Mouse (Mus musculus) myocyte (in vitro differentiated cells): ENCODE measurements around the gene Dlg2. TPM values are rescaled to one million over a fixed set of nuclear protein-coding genes. Genes with fewer than 3 reads are reported as not detected.

Experiments
- H3K27me3 ChIP-seq: one replicate; pipeline ENCODE4 v1.6.1; 2011; ENCODE audit not compliant: control insufficient read depth, insufficient read depth, insufficient read length
- H3K36me3 ChIP-seq: one replicate; pipeline ENCODE4 v1.6.1; 2011; ENCODE audit not compliant: control insufficient read depth, insufficient read depth
- H3K4me2 ChIP-seq: one replicate; pipeline ENCODE4 v1.6.1; 2011; ENCODE audit warnings: low read depth, control low read depth
- H3K4me3 ChIP-seq: one replicate; pipeline ENCODE4 v1.5.1; 2011; ENCODE audit warnings: mild to moderate bottlenecking, control low read depth, moderate library complexity
- H3K79me2 ChIP-seq: one replicate; pipeline ENCODE4 v1.6.1; 2011; ENCODE audit not compliant: control insufficient read depth, insufficient read depth
- H3ac ChIP-seq: one replicate; pipeline ENCODE4 v1.6.1; 2011; ENCODE audit not compliant: control insufficient read depth, insufficient read length
- CEBPB ChIP-seq: IDR thresholded peaks from 2 replicates; pipeline ENCODE4 v1.6.1; 2011; ENCODE audit warnings: mild to moderate bottlenecking, moderate library complexity; ENCODE audit not compliant: poor library complexity, insufficient read depth, severe bottlenecking
- E2F4 ChIP-seq: IDR thresholded peaks from one replicate; pipeline ENCODE4 v1.6.1; 2011; ENCODE audit warnings: mild to moderate bottlenecking, control low read depth, moderate library complexity; ENCODE audit not compliant: insufficient read depth
- MAX ChIP-seq: IDR thresholded peaks from one replicate; pipeline ENCODE4 v1.6.1; 2011; ENCODE audit warnings: low read depth, mild to moderate bottlenecking, control low read depth
- MYOD1 ChIP-seq, 3 experiments: IDR thresholded peaks; one replicate each; pipeline ENCODE4 v1.6.1; 2011; ENCODE audit warnings: control low read depth in 2 of 3, low read depth in 2 of 3, mild to moderate bottlenecking in 2 of 3, moderate library complexity in 1 of 3; ENCODE audit not compliant: insufficient read length in 2 of 3, control insufficient read depth in 1 of 3
- MYOG ChIP-seq, 3 experiments: IDR thresholded peaks; one replicate each; pipeline ENCODE4 v1.6.1; 2011; ENCODE audit warnings: control low read depth in 2 of 3, low read depth in 2 of 3, mild to moderate bottlenecking in 2 of 3; ENCODE audit not compliant: insufficient read length in 2 of 3, control insufficient read depth in 1 of 3, insufficient read depth in 1 of 3
- POLR2A ChIP-seq: IDR thresholded peaks from one replicate; pipeline ENCODE4 v1.6.1; 2011; ENCODE audit warnings: low read depth, mild to moderate bottlenecking, control low read depth, moderate library complexity; ENCODE audit not compliant: insufficient read length
- POLR2AphosphoS2 ChIP-seq: IDR thresholded peaks from one replicate; pipeline ENCODE4 v1.6.1; 2011; ENCODE audit warnings: low read depth, control low read depth; ENCODE audit not compliant: insufficient read length
- REST ChIP-seq: IDR thresholded peaks from one replicate; pipeline ENCODE4 v1.6.1; 2011; ENCODE audit warnings: mild to moderate bottlenecking, control low read depth, moderate library complexity; ENCODE audit not compliant: insufficient read depth, insufficient read length
- SRF ChIP-seq: IDR thresholded peaks from one replicate; pipeline ENCODE4 v1.6.1; 2011; ENCODE audit warnings: low read depth; ENCODE audit not compliant: control insufficient read depth, insufficient read length
- TCF12 ChIP-seq: IDR thresholded peaks from one replicate; pipeline ENCODE4 v1.6.1; 2011; ENCODE audit warnings: mild to moderate bottlenecking, control low read depth; ENCODE audit not compliant: poor library complexity, insufficient read depth, severe bottlenecking
- TCF3 ChIP-seq: IDR thresholded peaks from one replicate; pipeline ENCODE4 v1.6.1; 2011; ENCODE audit warnings: low read depth, control low read depth; ENCODE audit not compliant: insufficient read length
- USF1 ChIP-seq: IDR thresholded peaks from one replicate; pipeline ENCODE4 v1.6.1; 2011; ENCODE audit warnings: low read depth, mild to moderate bottlenecking, control low read depth, moderate library complexity
- polyA plus RNA-seq: library from polyadenylated mRNA; unstranded; fragments of >200 nt; fragmentation: generic; extraction: Trizol; gene quantifications from one replicate; pipeline ENCODE4 v1.2.1, GENCODE M21; 2012; ENCODE audit warnings: missing spikeins

Dlg2 gene
- polyA plus RNA-seq: 0.65 TPM

GRCm38 (mm10) chr7:90476313-90477245, at the start of gene Dlg2:
Gene Dlg2 (plus strand): TSS chr7:90476672.
- peaks cover 10% of the 10 kb centered on the region for H3K79me2 ChIP-seq
- H3K27me3 ChIP-seq: peaks cover 5% of the 10 kb centered on the region
- TF ChIP-seq SRF (no peak), TCF3 (no peak), MYOG (IDR thresholded peaks at IDR 0.05; ENCODE audit: control insufficient read depth in 1 of 3, insufficient read depth in 1 of 3, insufficient read length in 2 of 3, low read depth in 2 of 3) (no peak), MAX (no peak), USF1 (no peak), E2F4 (no peak), MYOD1 (IDR thresholded peaks at IDR 0.05; ENCODE audit: control insufficient read depth in 1 of 3, insufficient read length in 2 of 3, low read depth in 2 of 3) (no peak), POLR2A (no peak), TCF12 (no peak), REST (no peak), CEBPB (no peak), POLR2AphosphoS2 (no peak)
- peak within 1 kb of the TSS; percentile 83 for H3K4me3 ChIP-seq
- H3ac ChIP-seq: peak within 1 kb of the TSS; percentile 13
- peak within 1 kb of the TSS; percentile 100 for H3K4me2 ChIP-seq
- H3K36me3 ChIP-seq: no peaks in the 10 kb centered on the region

GRCm38 (mm10) chr7:90427006-90427405, 49.5 kb upstream of the Dlg2 start:
- TF ChIP-seq MYOD1 (IDR thresholded peaks at IDR 0.05; ENCODE audit: control insufficient read depth in 1 of 3, insufficient read length in 2 of 3, low read depth in 2 of 3) (no peak), SRF (no peak)
- H3K27me3 ChIP-seq: peaks cover 17% of the 10 kb centered on the region
- H3K79me2 ChIP-seq: no peaks in the 10 kb centered on the region
- no peaks in the 10 kb centered on the region for H3K36me3 ChIP-seq
- H3K4me3 ChIP-seq: peak overlapping the region; percentile 25
- H3K4me2 ChIP-seq: peak overlapping the region; percentile 96
- no peak overlapping the region for H3ac ChIP-seq

- TF ChIP-seq MYOD1 (IDR thresholded peaks at IDR 0.05; ENCODE audit: control insufficient read depth in 1 of 3, insufficient read length in 2 of 3, low read depth in 2 of 3) (no peak), CEBPB (no peak), SRF (no peak), MAX (no peak), USF1 (no peak), TCF3 (no peak), POLR2A (no peak), E2F4 (no peak), MYOG (IDR thresholded peaks at IDR 0.05; ENCODE audit: control insufficient read depth in 1 of 3, insufficient read depth in 1 of 3, insufficient read length in 2 of 3, low read depth in 2 of 3) (no peak)
- no peaks in the 10 kb centered on the region for H3K79me2 ChIP-seq
- H3K4me3 ChIP-seq: no peak overlapping the region
- H3K4me2 ChIP-seq: no peak overlapping the region
- peaks cover 17% of the 10 kb centered on the region for H3K27me3 ChIP-seq
- H3ac ChIP-seq: no peak overlapping the region
- no peaks in the 10 kb centered on the region for H3K36me3 ChIP-seq
These were observed 44.3 kb upstream of the Dlg2 start for GRCm38 (mm10) chr7:90432221-90432620.

- no peak overlapping the region for H3K4me3 ChIP-seq
- peaks cover 15% of the 10 kb centered on the region for H3K79me2 ChIP-seq
- TF ChIP-seq POLR2A (no peak), MYOG (IDR thresholded peaks at IDR 0.05; ENCODE audit: control insufficient read depth in 1 of 3, insufficient read depth in 1 of 3, insufficient read length in 2 of 3, low read depth in 2 of 3) (no peak), MAX (no peak), POLR2AphosphoS2 (no peak), TCF3 (no peak), MYOD1 (IDR thresholded peaks at IDR 0.05; ENCODE audit: control insufficient read depth in 1 of 3, insufficient read length in 2 of 3, low read depth in 2 of 3) (no peak), TCF12 (no peak), CEBPB (no peak), REST (no peak), E2F4 (no peak), USF1 (no peak), SRF (no peak)
- no peak overlapping the region for H3ac ChIP-seq
- H3K36me3 ChIP-seq: peaks cover 3% of the 10 kb centered on the region
- no peak overlapping the region for H3K4me2 ChIP-seq
- no peaks in the 10 kb centered on the region for H3K27me3 ChIP-seq
These were observed 36.4 kb upstream of the Dlg2 start for GRCm38 (mm10) chr7:90440044-90440443.

- peak overlapping the region; percentile 98 for H3ac ChIP-seq
- TF ChIP-seq CEBPB (peak; percentile 49; the same call in 1 of the 2 replicates), REST (no peak)
- peak overlapping the region; percentile 81 for H3K4me3 ChIP-seq
- H3K4me2 ChIP-seq: peak overlapping the region; percentile 98
- peaks cover 14% of the 10 kb centered on the region for H3K36me3 ChIP-seq
- no peaks in the 10 kb centered on the region for H3K27me3 ChIP-seq
- peaks cover 33% of the 10 kb centered on the region for H3K79me2 ChIP-seq
These were observed 34.4 kb upstream of the Dlg2 start for GRCm38 (mm10) chr7:90442070-90442469.
